Mouse (Mus musculus) thymus, adult 2 months (tissue): ENCODE data around the gene Dnah8. TPM values are rescaled to one million over a fixed set of nuclear protein-coding genes. Genes with fewer than 3 reads are reported as not detected.

Source experiments
- DNase-seq: peaks from one replicate; pipeline ENCODE4 v3.0.0; 2021
- H3K27ac ChIP-seq: fragments of 200-500 bp; 2 replicates; pipeline ENCODE4 v1.5.1; 2012; ENCODE audit warnings: low read length, control low read depth; ENCODE audit not compliant: control insufficient read depth, insufficient read depth
- H3K27me3 ChIP-seq: fragments of 200-500 bp; 2 replicates; pipeline ENCODE4 v1.6.1; 2012; ENCODE audit warnings: mild to moderate bottlenecking, low read length, moderate library complexity, mixed read lengths; ENCODE audit not compliant: control insufficient read depth, insufficient read depth
- H3K36me3 ChIP-seq: fragments of 200-500 bp; 2 replicates; pipeline ENCODE4 v1.6.1; 2012; ENCODE audit warnings: mild to moderate bottlenecking, low read length, moderate library complexity; ENCODE audit not compliant: control insufficient read depth, insufficient read depth
- H3K4me1 ChIP-seq: fragments of 200-500 bp; replicated peaks from 2 replicates; pipeline ENCODE4 v1.6.1; 2012; ENCODE audit warnings: low read length; ENCODE audit not compliant: control insufficient read depth, insufficient read depth
- H3K4me3 ChIP-seq: fragments of 200-500 bp; 2 replicates; pipeline ENCODE4 v1.5.1; 2012; ENCODE audit warnings: mild to moderate bottlenecking, low read length, control low read depth, moderate library complexity; ENCODE audit not compliant: control insufficient read depth, insufficient read depth
- CTCF ChIP-seq: fragments of 200-500 bp; IDR thresholded peaks from 2 replicates; pipeline ENCODE4 v1.5.1; 2012; ENCODE audit warnings: mild to moderate bottlenecking, control low read depth, low read length, moderate library complexity, borderline replicate concordance; ENCODE audit not compliant: control insufficient read depth, poor library complexity, insufficient read depth; ENCODE audit errors: extremely low read depth
- POLR2A ChIP-seq: fragments of 200-500 bp; IDR thresholded peaks from 2 replicates; pipeline ENCODE4 v1.6.1; 2012; ENCODE audit warnings: mild to moderate bottlenecking, low read length, control low read depth, moderate library complexity; ENCODE audit not compliant: control insufficient read depth, poor library complexity, insufficient read depth; ENCODE audit errors: extremely low read depth
- WGBS: fragments of 180-500 bp; shearing (Covaris S2); methylation state at CpG from one replicate; pipeline ENCODE4 v1.1.7; 2018; 5-methylcytosine and 5-hydroxymethylcytosine counted together
- polyA plus RNA-seq: library from polyadenylated mRNA; depleted of rRNA; stranded (reverse); fragments of >200 nt; gene quantifications from 2 replicates; pipeline ENCODE4 v1.2.3, GENCODE M21; 2012

Dnah8 gene
- polyA plus RNA-seq, 1 experiment = 58.4 TPM

DNA sequence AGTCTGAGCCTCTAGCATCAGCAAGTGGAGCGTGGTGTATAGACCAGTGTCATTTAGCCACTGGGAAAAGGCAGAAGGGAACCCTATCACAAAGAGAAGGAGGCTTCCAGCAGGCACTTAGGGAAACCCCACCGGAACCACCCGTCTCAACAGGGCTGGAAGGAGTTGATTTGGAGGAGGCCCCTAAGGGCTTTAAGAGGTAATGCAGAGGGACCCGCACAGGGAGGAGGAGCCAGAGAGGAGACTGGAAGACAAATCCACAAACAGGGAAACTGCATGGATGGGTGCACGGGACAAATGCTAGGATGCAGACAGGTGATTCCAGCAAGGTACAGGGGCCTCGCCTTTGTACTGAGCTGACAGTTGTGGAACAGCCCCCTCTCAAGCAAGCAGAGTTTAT, 126.1 kb downstream of the Dnah8 start:
- Histone ChIP-seq H3K27ac (no peak overlapping the region), H3K27me3 (no peaks in the 10 kb centered on the region), H3K36me3 (peaks cover 38% of the 10 kb centered on the region), H3K4me3 (no peak overlapping the region), H3K4me1 (no peaks in the 10 kb centered on the region)
- WGBS = 85% methylated on average over 6 of the region's 6 CpGs
- DNase-seq = no peak
- TF ChIP-seq POLR2A = no peak
- TF ChIP-seq CTCF = no peak

DNA sequence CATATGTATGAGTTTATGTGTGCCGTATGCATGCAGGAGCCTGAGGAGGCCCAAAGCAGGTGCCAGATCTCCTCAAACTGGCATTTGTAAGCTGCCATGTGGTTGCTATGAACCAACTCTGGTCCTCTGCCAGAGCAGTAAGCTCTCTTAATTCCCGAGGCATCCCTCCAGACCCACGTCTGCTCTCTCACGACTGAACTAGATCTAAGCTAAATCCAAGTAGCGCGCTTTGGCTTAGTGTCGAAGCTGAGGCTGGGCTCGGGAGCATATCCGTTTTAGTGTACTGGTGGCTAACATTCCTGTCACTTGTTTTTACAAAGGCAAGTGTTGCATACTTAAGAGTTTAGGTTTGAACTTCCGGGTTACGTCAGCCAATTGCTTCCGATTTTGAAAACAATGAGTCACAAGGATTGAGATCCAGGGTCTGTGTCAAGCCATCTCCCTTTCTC, 128.2 kb downstream of the Dnah8 start:
- TF ChIP-seq CTCF (no peak), POLR2A (no peak)
- H3K4me1 ChIP-seq = no peaks in the 10 kb centered on the region
- H3K27ac ChIP-seq = no peak overlapping the region
- no peak overlapping the region for H3K4me3 ChIP-seq
- 93% methylated on average over 12 of the region's 12 CpGs for WGBS
- DNase-seq = no peak
- peaks cover 31% of the 10 kb centered on the region for H3K36me3 ChIP-seq
- no peaks in the 10 kb centered on the region for H3K27me3 ChIP-seq

DNA sequence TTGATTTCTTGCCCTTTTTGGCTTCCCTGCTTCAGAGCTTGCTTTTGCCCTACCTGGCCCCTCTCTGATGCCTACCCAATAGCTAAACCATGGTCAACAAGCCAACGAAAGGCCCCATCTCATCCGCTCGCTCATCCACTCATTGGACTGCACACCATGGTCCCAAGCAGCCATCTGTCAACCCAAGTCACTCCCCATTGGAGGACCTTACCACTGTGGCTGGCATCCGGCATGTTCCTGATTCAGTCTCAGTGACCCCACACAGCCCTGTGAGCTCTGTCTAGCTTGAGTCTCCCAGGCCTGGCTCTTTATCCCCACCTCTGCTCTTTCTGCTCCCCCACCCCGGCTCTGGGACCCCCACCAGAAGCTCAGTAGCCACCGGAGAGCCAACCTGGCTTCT, 129.0 kb downstream of the Dnah8 start:
- no peak overlapping the region for H3K27ac ChIP-seq
- WGBS = 97% methylated on average over 6 of the region's 6 CpGs
- no peaks in the 10 kb centered on the region for H3K27me3 ChIP-seq
- H3K36me3 ChIP-seq = peaks cover 22% of the 10 kb centered on the region
- H3K4me1 ChIP-seq = no peaks in the 10 kb centered on the region
- DNase-seq = no peak
- H3K4me3 ChIP-seq = no peak overlapping the region
- TF ChIP-seq CTCF = no peak
- no peak for TF ChIP-seq POLR2A

DNA sequence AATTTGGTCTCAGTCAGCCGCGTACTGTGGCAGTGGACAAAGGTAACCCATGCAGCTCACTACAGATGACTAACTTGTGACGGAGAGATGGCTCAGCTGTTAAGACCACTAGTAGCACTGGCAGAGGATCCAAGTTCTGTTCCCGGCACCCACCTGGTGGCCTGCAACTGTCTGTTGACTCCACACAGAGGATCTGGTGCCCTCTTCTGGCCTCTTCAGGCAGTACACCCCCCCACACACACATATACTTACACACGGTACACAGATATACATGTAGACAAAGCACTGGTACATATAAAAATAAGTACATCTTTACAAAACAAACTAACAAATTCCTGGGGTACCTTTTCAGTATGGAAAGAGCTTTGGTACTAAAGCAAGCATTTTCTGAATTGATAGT, 132.6 kb downstream of the Dnah8 start:
- no peak for DNase-seq
- WGBS = 97% methylated on average over 5 of the region's 5 CpGs
- no peak overlapping the region for H3K4me3 ChIP-seq

DNA sequence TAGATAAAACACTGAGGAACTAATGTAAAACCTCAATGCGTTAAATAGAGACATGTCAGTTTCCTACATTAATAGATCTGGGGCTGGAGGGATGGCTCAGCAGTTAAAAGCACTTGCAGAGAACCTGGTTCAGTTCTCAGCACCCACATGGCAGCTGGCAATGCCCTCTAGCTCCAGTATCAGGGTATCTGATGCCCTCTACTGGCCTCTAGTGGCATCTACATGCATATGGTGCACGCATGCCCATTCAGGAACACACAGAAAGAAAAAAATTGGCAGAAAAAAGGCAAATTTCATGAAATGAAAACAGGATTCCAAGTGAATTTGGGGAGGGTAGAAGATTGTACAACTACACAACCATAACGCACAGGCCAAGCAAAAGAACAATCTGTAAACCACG, 136.2 kb downstream of the Dnah8 start:
- TF ChIP-seq POLR2A (no peak), CTCF (no peak)
- peaks cover 6% of the 10 kb centered on the region for H3K36me3 ChIP-seq
- no peak overlapping the region for H3K4me3 ChIP-seq
- no peak overlapping the region for H3K27ac ChIP-seq
- 99% methylated on average over 4 of the region's 4 CpGs for WGBS
- H3K27me3 ChIP-seq = no peaks in the 10 kb centered on the region
- no peak for DNase-seq
- no peaks in the 10 kb centered on the region for H3K4me1 ChIP-seq

More for the DNA sequence above, 132.6 kb downstream of the Dnah8 start:
- TF ChIP-seq CTCF (no peak), POLR2A (no peak)
- no peak overlapping the region for H3K27ac ChIP-seq
- peaks cover 12% of the 10 kb centered on the region for H3K36me3 ChIP-seq
- no peaks in the 10 kb centered on the region for H3K4me1 ChIP-seq
- H3K27me3 ChIP-seq = no peaks in the 10 kb centered on the region

DNA sequence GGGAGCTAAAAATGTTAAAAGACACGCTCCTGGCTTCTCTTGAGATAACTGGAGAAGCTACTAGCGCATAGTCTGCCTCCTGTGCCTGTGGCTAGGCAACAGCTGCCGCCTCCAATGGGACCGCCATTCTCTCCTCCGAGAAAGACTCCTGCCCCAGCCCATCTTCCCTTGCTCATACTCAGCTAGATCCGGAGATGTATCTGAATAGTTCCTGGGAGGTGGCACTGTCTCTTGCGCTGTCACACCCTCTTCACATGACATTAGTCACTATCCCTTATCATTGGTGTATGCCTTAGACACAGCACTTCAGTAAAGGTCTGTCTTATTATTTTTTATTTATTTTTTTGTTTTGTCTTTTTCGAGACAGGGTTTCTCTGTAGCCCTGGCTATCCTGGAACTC, 140.1 kb downstream of the Dnah8 start:
- Histone ChIP-seq H3K27ac (no peak overlapping the region), H3K36me3 (peaks cover 18% of the 10 kb centered on the region), H3K4me3 (no peak overlapping the region), H3K4me1 (no peaks in the 10 kb centered on the region), H3K27me3 (no peaks in the 10 kb centered on the region)
- no peak for DNase-seq
- TF ChIP-seq POLR2A (no peak), CTCF (no peak)
- 97% methylated on average over 8 of the region's 8 CpGs for WGBS

DNA sequence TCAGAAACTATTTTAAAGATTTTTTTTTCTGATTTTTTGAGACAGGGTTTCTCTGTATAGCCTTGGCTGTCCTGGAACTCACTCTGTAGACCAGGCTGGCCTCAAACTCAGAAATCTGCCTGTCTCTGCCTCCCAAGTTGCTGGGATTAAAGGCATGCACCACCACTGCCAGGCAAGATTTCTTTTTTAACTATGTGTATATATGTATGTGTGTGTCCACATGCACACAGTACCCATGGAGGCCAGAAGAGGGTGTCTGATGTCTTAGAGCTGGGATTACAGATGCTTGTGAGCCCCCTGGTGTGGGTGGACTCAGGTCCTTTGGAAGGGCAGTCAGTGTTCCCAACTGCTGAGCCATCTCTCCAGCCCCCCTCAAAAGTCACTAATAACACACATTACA, 150.3 kb downstream of the Dnah8 start:
- no peak overlapping the region for H3K4me3 ChIP-seq
- H3K27ac ChIP-seq = no peak overlapping the region
- no peaks in the 10 kb centered on the region for H3K27me3 ChIP-seq
- peaks cover 18% of the 10 kb centered on the region for H3K36me3 ChIP-seq
- no peak for DNase-seq
- H3K4me1 ChIP-seq = no peaks in the 10 kb centered on the region
- TF ChIP-seq CTCF (no peak), POLR2A (no peak)
